In genomic region chr5:36777186-36777585, GRCm38 (mm10) we compare ENCODE assay signal across 19 mouse cellular contexts.
"Had no signal": no experiment of that assay in that cellular context is flagged by ENCODE, and none has a peak within 500 bp of the region (broad histone marks: within the 10 kb centered on the region; RNA-seq: fewer than 3 reads in every experiment).

No protein-coding gene starts in this region.

- ATAC-seq: midbrain, embryonic 15.5 days had no signal

- H3K27me3 ChIP-seq: midbrain, embryonic 12.5 days; midbrain, embryonic 15.5 days; neural tube, embryonic 12.5 days; neural tube, embryonic 15.5 days had no signal

- H3K4me3 ChIP-seq: layer of hippocampus, adult 2 months; left cerebral cortex, adult 2 months; liver, embryonic 13.5 days; midbrain, embryonic 12.5 days; midbrain, embryonic 15.5 days; neural tube, embryonic 12.5 days; neural tube, embryonic 15.5 days had no signal

- H3K36me3 ChIP-seq: liver, embryonic 13.5 days; midbrain, embryonic 12.5 days; midbrain, embryonic 15.5 days; neural tube, embryonic 12.5 days; neural tube, embryonic 15.5 days had no signal

- H3K27ac ChIP-seq: kidney, postnatal 0 days; layer of hippocampus, adult 2 months; left cerebral cortex, adult 2 months; liver, embryonic 13.5 days; midbrain, embryonic 12.5 days; midbrain, embryonic 15.5 days; neural tube, embryonic 12.5 days; neural tube, embryonic 15.5 days; stomach, postnatal 0 days had no signal

- DNase-seq: kidney, postnatal 25 days; layer of hippocampus, adult 9-11 months; liver, embryonic 13.5 days; lung, adult 2 months; lung, postnatal 14 days; lung, postnatal 4 days; right cerebral cortex, adult 18-20 months; right cerebral cortex, postnatal 14 days; right cerebral cortex, postnatal 4 days; thymus, adult 18-20 months; thymus, postnatal 36 days had no signal

- H3K9me3 ChIP-seq: midbrain, embryonic 15.5 days; neural tube, embryonic 15.5 days had no signal

- H3K4me1 ChIP-seq: midbrain, embryonic 12.5 days; midbrain, embryonic 15.5 days; neural tube, embryonic 12.5 days; neural tube, embryonic 15.5 days had no signal

- H3K9ac ChIP-seq: liver, embryonic 13.5 days; midbrain, embryonic 12.5 days; midbrain, embryonic 15.5 days; neural tube, embryonic 15.5 days had no signal
